Mouse (Mus musculus) layer of hippocampus, adult 11-12 months (tissue): ENCODE measurements around the gene Kmt2c.
"Not testable (repeated sequence)": the region's sequence is repeated elsewhere in the genome, so short reads cannot be mapped to it uniquely, and the experiment has no call there.

Experiments used
- DNase-seq: peaks from one replicate; pipeline ENCODE4 v3.0.0; 2022; ENCODE audit warnings: low spot score

Kmt2c gene

DNA sequence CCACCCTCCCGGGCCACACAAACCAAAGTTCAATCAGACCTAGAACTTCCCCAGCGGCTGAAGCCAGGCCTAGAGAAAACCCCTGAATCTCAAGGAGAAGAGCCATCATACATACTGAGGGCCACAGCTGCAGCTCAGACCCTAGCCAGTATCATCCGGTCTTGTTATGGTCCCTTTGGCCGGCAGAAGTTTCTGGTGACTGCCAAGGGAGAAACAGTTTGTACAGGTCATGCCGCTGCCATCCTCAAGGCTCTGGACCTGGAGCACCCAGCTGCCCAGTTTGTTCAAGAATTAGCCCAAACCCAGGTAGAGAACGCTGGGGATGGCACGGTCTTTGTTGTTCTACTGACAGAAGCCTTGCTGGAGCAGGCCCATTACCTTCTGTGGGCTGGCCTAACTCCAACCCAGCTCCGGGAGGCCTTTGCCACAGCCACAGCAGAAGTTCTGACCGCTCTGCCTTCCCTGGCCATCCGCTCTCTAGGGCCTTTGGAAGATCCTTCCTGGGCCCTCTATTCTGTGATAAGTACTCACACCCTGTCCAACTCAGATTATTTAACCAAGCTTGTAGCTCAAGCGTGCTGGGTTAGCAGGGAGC is 17.8 kb upstream of the Kmt2c start:
- DNase-seq, result no peak

DNA sequence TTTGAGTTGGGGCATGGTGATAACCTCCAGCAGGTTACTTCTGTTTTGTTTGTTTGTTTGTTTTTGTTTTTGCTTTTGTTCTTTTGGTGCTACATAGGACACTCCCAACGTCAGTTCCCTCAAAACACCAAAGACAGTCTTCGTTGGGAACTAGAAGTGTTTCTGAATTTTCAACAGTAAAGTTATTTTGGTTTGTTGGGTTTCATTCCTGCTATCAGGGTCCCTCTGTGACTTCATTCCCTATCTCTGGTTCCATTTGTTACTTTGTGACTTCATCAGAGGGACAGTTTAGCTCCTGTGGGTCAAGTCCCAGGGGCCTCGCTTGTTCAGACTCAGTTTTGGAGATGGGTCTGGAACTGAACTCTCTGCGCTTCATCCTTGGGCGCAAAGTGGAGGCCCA is 17.2 kb upstream of the Kmt2c start, which contains the start of gene Cct8l1:
Cct8l1 (plus strand) TSS at position 301 of the 400 bp plus-strand sequence.
- DNase-seq, result no peak

DNA sequence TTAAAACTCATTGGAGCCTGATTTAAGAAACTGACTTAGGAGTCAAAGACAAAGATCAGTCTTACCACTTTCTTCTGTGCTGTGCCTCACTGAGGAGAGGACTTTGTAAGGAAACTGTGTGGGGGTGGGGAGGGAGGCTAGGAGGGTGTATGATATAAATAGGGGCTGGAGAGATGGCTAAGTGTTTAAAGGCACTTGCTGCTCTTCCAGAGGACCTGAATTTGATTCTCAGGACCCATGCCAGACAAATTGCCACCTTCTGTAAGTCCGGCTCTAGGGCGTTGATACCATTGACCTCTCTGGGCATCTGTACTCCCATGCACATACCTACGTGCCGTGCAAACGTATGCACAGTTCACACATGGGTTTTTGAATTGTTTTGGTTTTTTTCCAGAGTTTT is 7.5 kb upstream of the Kmt2c start:
- DNase-seq, result no peak

DNA sequence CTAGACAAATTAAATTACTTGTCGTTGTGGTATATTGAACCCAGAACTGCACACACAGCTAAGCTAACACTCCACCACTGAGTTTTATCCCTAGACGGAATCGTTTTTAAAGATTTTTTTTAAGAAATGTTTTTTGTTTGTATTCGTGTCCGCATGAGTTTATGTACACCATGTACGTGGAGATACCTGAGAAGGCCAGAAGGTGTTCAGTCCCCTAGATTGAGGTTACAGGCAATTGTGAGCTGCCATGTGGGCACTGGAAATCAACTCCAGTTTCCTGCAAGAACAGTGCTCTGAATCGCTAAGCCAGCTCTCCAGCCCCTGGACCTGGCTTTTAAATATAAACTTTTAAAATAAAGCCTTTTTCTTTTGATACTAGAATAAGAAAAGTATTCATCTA is 2.1 kb upstream of the Kmt2c start:
- DNase-seq, result no peak

DNA sequence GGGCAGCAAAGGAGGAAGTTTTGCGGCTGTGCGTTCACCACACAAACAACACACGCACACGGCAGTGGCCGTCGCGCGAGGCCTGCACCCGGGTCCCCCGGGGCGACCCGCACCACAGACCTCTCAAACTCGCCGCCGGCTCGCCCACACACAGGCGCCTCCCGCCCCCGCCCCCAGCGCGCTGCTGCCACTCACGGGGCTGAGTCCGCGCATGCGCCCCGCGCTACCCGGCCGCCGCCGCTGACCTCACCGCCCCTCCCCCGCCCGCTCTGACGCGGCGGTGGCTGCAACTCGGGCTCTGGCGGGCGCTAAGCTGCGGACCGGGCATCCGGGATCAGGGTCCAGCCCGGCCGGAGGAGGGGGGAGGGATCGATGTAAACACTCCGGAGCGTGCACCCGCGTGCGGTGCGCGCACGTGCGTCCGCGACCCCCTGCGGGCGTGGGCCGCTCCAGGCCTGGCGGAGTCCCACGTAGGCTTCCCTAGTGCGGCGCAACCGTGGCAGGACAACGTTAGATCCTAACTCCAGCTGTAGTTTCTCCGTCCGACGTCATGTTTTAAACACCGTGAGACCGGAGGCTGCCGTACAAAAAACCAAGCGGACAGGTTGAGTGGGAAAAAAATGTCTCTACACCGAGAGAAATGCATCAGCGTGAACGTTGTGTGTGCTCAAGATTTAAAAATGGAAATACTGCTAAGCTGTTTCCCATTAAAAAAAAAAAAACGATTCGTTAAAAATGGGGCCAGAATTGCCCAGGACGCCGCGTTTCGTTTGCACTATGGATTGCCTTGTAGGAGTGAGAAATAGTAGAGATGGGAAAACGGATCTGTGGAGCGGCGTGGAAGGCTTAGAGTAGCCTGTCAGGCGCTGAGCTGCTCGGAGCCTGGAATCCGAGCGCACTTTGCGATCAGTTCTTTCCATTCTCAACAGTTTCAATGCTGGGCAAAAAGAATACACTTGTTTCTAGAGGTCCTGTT is 1.1 kb upstream of the Kmt2c start:
- peak; percentile 98 for DNase-seq

DNA sequence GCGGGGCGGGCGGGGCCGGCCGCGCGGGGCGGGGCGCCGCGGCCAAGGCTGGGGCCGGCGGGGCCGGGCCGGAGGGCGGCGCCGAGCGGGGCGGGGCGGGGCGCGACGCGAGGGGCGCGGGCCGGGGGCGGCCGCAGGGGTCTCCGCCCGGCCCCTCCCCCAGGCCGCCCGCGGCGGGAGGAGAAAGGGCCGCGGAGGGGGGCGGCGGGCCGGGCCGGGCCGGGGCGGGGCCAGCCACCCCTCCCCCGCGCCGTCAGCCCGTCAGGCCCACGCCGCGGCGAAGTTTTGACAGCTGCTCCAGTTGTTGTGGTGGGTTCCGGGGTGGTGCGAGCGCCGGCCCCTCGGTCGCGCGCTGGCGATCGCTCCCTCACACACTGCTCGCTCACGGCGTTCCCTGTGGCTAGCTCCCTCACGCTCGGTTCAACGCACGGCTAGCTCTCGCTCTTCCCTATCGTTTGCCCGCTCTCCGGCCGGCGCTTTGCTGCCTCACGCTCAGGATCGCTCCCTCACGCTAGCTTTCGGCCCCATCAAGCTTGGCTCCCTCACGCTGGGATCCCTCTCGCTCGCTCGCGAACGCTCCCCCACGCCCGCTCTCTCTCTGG is 339 bp upstream of the Kmt2c start:
- peak; percentile 77 for DNase-seq

DNA sequence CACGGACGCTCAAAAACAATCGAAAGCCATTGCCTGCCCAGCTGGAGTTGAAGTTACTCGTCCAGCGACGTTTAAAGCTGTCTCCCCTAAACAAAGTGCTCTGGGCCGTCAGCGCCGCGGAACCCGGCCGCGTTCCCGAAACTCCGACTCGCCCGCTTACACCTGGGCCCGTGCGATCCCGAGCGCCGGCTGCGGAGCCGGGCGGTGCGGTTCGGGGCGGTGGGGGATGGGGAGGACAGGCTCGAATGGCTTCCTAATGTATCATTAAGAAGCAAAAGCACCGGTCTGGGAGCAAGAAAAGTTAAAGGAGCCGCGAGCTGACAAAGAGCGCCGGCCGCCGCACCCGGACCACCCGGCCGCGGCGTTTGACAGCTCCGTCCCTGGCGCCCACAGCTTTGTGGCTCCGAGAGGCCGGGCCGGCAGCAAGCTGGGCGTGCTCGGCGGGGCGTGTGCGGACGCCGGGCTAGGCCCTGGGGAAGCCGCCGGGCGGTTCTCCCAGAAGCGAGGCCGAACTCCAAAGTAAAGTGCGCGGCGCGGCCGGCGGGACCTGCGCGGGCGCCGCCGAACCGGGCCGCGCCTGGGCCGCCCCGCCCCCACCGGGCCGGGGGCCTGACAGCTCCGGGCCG is 750 bp downstream of the Kmt2c start:
- peak; percentile 27 for DNase-seq

DNA sequence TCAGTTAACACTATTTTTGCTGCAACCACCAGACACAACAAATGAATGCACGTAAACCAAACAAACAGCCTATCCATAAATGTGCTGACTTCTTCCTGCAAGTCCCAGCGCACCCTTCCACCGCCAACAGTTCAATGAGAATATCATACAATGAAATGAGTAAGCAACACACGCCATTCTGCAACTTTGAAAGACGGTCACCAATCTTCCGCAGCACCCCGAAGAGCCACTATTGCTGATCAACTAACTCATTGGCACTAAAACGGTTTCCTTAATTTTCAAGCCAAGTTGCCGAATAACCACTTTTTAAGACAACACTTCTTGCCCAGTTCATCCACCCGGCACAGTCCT is 1.2 kb downstream of the Kmt2c start:
- no peak for DNase-seq

DNA sequence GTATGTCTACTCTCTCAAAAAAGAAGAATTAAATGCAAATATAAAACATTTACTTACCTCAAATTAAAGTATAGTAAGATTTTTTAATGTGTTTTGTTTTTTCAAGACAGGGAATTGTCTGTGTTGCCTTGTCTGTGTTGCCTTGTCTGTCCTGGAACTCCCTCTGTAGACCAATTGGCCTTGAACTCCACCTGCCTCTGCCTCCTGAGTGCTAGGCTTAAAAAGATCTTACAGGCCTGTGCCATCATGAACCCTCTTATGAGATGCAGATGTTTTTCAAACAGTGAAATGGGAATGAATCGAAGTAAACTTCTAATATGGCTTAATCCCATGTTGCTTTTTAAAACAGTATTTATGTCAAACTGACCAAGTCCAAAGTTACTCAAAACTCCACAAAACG is 1.9 kb downstream of the Kmt2c start:
- DNase-seq, result no peak

DNA sequence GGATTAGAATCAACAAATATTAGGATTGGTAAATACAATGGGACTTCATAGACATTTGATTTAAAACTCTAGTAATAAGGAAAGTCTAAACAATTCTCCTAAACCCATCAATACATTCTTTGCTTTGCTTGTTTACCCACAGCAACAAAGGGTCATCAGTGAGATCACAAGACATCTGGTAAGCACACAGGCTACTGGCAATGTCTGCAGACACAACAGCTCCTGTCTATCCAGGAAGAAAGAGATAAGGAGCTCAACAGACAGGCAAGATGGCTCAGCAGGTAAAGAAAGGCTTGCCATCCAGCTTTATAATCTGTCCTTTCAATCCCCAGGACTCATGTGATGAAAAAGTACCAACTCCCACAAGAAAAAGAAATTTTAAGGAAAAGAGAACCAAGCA is 19.7 kb downstream of the Kmt2c start:
- no peak for DNase-seq

DNA sequence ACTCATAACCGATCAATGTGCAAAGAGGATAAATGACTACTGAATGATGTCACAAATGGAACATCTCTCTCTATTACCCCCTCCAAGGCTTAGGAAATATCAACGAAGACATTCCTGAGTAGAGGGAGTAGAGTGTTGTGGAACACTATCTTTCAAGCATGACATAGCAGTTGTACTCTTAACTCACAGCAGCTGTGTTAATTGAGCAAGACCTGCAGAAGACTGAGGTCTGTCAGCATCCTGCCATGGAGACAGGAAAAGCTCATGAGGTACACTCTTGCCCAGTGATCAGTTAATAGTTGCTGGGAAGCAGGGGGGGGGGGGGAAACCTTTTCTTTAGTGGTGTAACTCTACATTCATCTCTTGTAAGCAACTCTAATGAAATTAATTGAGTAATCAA is 22.8 kb downstream of the Kmt2c start:
- no peak for DNase-seq

DNA sequence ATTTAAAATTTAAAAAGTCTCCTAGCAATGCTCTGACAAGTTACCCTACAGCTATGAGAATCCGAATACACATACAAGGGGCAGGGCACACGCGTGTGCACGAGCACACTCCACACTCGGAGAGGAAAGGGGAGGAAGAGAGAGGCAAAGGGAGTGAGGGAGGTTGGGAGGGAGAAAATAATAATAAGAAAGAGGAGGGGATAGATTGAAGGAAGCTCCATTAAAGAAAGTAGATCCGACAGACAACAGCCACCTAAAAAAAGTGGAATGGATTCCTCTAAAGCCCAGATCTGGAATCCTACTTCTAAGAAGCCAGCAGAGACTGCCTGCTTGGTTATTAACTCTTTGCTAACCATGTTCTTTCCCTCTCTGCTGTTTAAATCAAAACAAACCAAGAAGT is 26.5 kb downstream of the Kmt2c start:
- DNase-seq, result no peak

DNA sequence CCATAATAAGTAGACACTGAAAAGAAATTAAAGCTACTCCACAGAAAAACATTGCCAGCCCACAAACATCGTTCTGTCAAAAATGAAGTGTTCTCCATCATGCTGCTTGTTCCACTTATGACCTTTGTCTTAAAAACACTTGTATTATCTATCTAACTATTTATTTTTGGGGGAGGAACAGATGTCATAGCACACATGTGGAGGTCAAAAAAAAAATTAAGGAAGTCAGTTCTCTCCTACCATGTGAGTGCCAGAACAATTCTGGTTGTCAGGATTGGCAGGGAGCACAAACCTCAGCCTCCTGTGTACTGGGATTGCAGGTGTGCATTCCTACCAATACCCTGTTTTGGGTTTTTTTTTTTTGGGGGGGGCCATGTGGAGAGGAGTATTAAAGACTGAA is 36.6 kb downstream of the Kmt2c start:
- DNase-seq, result no peak

DNA sequence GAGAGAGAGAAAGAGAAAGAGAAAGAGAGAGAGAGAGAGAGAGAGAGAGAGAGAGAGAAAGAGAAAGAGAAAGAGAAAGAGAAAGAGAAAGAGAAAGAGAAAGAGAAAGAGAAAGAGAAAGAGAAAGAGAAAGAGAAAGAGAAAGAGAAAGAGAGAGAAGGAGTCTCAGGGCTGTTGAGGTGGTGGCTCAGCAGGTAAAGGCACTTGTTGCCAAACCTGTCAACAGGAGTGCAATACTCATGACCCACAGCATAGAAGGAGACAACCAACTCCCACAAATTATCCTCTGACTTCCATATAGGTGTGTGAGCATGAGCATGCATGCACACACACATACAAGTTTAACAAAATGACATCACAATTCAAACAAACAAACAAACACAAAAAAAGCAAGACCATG is 43.2 kb downstream of the Kmt2c start:
- not testable (repeated sequence) for DNase-seq

DNA sequence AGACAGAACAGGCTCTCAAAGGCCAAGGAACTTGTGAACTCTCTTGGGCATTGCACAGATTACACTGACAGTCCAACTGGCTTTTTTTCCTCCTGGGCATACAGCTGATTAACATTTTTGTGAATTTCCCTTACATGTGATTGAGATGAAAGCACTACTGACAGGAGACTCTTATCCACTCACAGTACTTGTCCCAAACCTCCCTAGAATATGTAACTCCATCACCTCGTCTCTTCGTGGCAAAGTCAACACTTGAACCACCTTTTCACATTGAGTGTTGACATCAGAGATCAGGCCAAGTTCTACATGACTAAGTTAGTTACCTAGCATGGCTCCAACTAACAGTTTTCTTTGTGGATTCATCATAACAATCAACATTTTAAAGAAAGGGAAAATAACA is 45.9 kb downstream of the Kmt2c start:
- no peak for DNase-seq

DNA sequence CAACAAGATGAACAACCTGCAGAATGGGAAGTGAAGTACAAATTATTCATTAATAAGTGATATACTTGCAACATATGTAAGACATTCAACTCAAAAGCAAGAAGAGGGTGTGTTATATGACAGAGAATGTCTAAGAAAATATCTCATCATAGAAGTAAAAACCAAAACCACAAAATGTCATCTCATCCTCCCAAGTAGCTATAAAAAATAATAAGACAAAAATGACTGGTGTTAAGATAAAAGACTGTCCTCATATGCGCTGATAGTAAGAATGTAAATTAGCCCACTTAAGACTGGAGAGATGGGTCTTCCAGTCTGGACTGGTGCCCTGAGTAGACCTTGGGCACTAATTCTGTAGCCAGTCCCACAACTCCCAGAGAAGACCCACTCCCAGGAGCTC is 61.1 kb downstream of the Kmt2c start:
- no peak for DNase-seq

DNA sequence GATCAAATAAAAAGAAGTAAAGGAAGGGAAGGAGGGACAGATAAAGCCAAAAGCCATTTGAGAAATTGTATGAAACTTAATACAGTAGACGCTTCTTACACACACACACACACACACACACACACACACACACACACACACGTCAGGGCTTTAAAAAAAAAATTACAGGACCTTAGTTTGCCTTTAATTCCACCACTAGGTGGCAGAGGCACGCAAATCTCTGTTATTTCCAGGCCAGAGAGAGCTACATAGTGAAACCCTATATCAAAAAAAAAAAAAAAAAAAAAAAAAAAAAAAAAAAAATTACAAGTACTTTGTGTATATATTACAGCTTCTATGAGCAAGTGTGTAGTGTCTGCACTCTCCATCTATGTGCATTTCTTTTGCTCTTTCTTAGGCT is 62.5 kb downstream of the Kmt2c start:
- DNase-seq, result peak; percentile 45

DNA sequence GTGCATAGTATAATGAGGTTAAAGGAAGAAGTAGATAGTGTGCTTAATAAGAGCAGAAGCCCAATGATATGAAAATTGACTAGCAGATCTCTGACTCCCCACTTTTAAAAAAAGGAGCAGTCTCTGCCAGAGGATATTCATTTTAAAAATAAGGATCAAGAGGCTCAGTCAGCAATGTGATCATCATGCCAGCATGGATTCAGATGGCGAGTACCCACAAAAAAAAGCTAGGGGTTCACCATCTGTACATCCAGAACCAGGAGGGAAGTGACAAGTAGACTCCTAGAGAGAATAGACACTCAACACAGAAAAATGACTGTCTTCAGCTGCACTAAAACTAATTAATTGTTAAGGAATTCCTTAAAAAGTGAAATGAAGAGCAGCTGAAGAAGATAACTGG is 76.0 kb downstream of the Kmt2c start:
- peak; percentile 17 for DNase-seq

DNA sequence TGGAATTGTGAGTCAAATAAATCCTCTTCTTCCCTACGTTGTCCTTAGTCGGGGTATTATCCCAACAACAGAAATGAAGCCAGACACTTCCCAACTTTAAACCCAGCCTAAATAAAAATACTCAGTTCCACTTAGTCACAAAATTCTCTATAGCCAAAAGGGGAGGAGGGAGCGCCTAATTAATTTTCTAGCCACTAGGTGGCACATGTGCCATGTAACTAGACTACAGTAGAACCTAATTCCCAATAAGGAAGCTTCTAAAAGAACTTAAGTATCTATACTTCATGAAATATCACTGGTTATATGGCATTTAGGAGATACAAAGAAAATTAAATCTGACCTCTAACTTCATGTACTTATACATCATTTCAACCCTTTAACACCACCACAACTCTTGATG is 78.0 kb downstream of the Kmt2c start:
- DNase-seq, result peak; percentile 86

DNA sequence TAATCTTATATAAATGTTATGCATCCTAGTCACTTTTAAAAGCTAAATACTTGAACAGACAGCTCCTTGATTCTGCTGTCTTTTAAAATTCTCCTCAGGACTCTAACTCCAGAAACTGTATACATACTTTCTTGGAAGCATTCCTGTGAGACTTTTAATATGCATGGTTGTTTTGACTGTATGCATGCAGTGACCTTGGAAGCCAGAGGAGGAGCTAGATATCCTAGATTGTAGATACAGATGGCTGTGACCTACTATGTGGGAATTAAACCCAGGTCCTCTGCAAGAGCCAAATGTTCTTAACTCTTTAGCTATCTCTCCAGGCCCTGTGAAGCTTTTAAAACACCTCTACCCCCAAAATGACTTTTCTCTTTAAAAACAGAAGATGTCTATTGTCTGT is 83.2 kb downstream of the Kmt2c start:
- no peak for DNase-seq

DNA sequence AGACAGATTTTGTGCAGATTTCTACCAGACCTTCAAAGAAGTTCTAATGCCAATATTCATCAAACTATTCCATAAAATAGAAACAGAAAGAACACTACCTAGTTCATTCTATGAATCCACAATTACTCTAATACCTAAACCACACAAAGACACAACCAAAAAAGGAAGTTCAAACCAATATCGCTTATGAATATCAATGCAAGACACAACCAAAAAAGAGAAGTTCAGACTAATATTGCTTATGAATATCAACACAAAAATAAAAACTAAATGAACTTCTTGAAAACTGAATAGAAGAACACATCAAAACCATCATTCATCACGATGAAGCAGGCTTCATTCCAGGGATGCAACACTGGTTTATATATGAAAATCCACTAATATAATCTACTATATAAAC is 101.9 kb downstream of the Kmt2c start:
- no peak for DNase-seq

DNA sequence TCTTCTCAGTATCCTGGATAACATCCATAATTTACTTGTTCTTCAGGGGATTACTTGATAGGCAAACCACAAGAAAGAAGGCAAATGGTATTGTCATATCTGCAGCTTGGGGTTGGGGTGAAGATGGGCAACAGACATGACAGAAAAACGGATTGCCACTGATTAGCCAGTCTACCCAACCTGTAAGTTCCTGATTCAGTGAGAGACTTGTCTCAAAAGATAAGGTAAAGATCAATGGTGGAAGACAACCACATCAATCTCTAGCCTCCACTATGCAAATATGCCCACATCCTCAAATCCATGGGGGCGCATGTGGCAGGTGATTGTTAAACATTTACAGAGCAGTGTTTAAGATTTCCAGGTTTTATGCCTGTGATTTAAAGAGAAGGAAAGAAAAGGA is 105.9 kb downstream of the Kmt2c start:
- DNase-seq, result no peak

DNA sequence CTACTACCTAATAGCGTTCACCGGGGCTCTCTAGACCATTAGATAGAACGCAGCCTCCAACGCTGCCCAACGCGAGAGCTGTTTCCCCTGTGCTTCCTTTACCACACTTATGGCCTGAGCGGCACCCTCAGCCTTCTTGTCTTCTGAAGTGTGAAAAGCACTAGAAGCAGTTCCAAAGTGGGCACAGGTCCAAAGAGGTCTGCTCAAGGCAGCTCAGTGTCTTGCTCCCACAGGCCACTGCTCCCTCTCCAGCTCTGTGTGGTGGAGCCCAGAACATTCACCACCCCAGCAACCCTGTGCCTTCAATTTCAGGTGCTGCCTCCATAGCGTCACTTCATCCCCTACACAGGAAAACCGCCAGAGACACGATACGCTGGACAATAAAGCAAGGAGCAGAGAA is 115.0 kb downstream of the Kmt2c start:
- peak; percentile 21 for DNase-seq
